Mouse (Mus musculus): ENCODE measurements around the gene St3gal4. TPM values are rescaled to one million over a fixed set of nuclear protein-coding genes. Genes with fewer than 3 reads are reported as not detected.
A peak's percentile ranks its signal among the peaks of the same experiment; 100 is the strongest.

Gene St3gal4
- polyA plus RNA-seq, 1 experiment from 2014 or later, result 18.4 TPM

- H3K4me3 ChIP-seq, result no peak overlapping the region
- H3K9me3 ChIP-seq, result no peaks in the 10 kb centered on the region
- peaks cover 16% of the 10 kb centered on the region for H3K4me1 ChIP-seq
- H3K36me3 ChIP-seq, result no peaks in the 10 kb centered on the region
- 41% methylated on average over 9 of the region's 9 CpGs for WGBS
- 0 out of 2 replicates have a peak, but pooled peaks cover 5% of the 10 kb centered on the region for H3K27me3 ChIP-seq (ENCODE audit: insufficient read depth, poor library complexity, severe bottlenecking)
- H3K27ac ChIP-seq, result peak overlapping the region; percentile 36; the same call in 1 of the 2 replicates
- no peak for DNase-seq (ENCODE audit: low spot score)
Observed at GRCm38 (mm10) chr9:34997880-34998865, 120.9 kb downstream of the St3gal4 start.

Other genes starting within 250 kb of the St3gal4 start
- 74.8 and 81.9 TPM in 2 replicates for gene Dcps, start 56.8 kb upstream of the St3gal4 start, polyA plus RNA-seq (2016; fragmentation: Nextera tagmentation; extraction: Ambion mirVana)
- 96.1 and 97.8 TPM in 2 replicates for gene Srpr, start 80.9 kb upstream of the St3gal4 start, polyA plus RNA-seq (2016; fragmentation: Nextera tagmentation; extraction: Ambion mirVana)
- 14.1 and 15.3 TPM in 2 replicates for gene Tirap, start 81.0 kb upstream of the St3gal4 start, polyA plus RNA-seq (2016; fragmentation: Nextera tagmentation; extraction: Ambion mirVana)
- gene Foxred1, start 91.8 kb upstream of the St3gal4 start, polyA plus RNA-seq (2016; fragmentation: Nextera tagmentation; extraction: Ambion mirVana), result 64.2 and 73.9 TPM in 2 replicates
- 31.1 and 40.9 TPM in 2 replicates for gene Fam118b, start 148.5 kb upstream of the St3gal4 start, polyA plus RNA-seq (2016; fragmentation: Nextera tagmentation; extraction: Ambion mirVana)
- gene Rpusd4, start 148.6 kb upstream of the St3gal4 start, polyA plus RNA-seq (2016; fragmentation: Nextera tagmentation; extraction: Ambion mirVana), result 23.8 and 26.5 TPM in 2 replicates

All from heart, embryonic 10.5 days (tissue).